11 mouse cellular contexts compared by ENCODE assay signal in genomic region chr2:51141345-51141744, GRCm38 (mm10). TPM values are rescaled to one million over a fixed set of nuclear protein-coding genes. Genes with fewer than 3 reads are reported as not detected.
DNase-seq lines count a peak whose midpoint lies in the region; ATAC-seq and TF ChIP-seq lines count a peak whose summit lies in the region.
"Had no signal": no experiment of that assay in that cellular context is flagged by ENCODE, and none has a peak within 500 bp of the region (broad histone marks: within the 10 kb centered on the region; RNA-seq: fewer than 3 reads in every experiment).

No protein-coding gene starts in this region.

- H3K9me3 ChIP-seq in kidney, embryonic 15.5 days (replicated peaks) = no peaks in the 10 kb centered on the region
- H3K9me3 ChIP-seq in forebrain, embryonic 14.5 days (replicated peaks; ENCODE audit: control insufficient read depth, low read length) = no peaks in the 10 kb centered on the region
- no peaks in the 10 kb centered on the region for H3K9me3 ChIP-seq in limb, embryonic 14.5 days (ENCODE audit: control insufficient read depth, low read length)
- H3K9me3 ChIP-seq in neural tube, embryonic 14.5 days (ENCODE audit: control insufficient read depth, low read length) = no peaks in the 10 kb centered on the region

- H3K4me3 ChIP-seq in kidney, embryonic 15.5 days (replicated peaks) = no peak overlapping the region
- no peak overlapping the region for H3K4me3 ChIP-seq in kidney, adult 2 months (ENCODE audit: insufficient read depth, low read depth, low read length)
- H3K4me3 ChIP-seq in forebrain, embryonic 14.5 days (ENCODE audit: low read depth, low read length) = peak overlapping the region; percentile 24
- H3K4me3 ChIP-seq in limb, embryonic 14.5 days (replicated peaks; ENCODE audit: low read length) = peak overlapping the region; percentile 27
- H3K4me3 ChIP-seq in neural tube, embryonic 14.5 days (ENCODE audit: low read depth, low read length) = no peak overlapping the region

- peaks cover 9% of the 10 kb centered on the region for H3K36me3 ChIP-seq in kidney, embryonic 15.5 days
- no peaks in the 10 kb centered on the region; the same call in 1 of the 2 replicates for H3K36me3 ChIP-seq in kidney, adult 2 months (ENCODE audit: control insufficient read depth, insufficient read depth, low read length)
- peaks cover 27% of the 10 kb centered on the region for H3K36me3 ChIP-seq in forebrain, embryonic 14.5 days (ENCODE audit: control insufficient read depth, insufficient read depth, low read length)
- peaks cover 46% of the 10 kb centered on the region for H3K36me3 ChIP-seq in limb, embryonic 14.5 days (ENCODE audit: control insufficient read depth, insufficient read depth, low read length)
- no peaks in the 10 kb centered on the region; the same call in 1 of the 2 replicates for H3K36me3 ChIP-seq in neural tube, embryonic 14.5 days (ENCODE audit: control insufficient read depth, insufficient read depth, low read length)

- ATAC-seq in kidney, embryonic 15.5 days (replicated peaks; ENCODE audit: low FRiP score) = no peak
- no peak for ATAC-seq in forebrain, embryonic 14.5 days
- ATAC-seq in limb, embryonic 14.5 days (ENCODE audit: low FRiP score, low read depth) = no peak
- ATAC-seq in neural tube, embryonic 14.5 days (ENCODE audit: low read depth) = no peak
- ATAC-seq in granulocyte monocyte progenitor cell, adult 5-6 weeks (replicated peaks; ENCODE audit: poor library complexity, severe bottlenecking) = no peak
- ATAC-seq: inflammation-experienced regulatory T-cells, adult 6 months had no signal

- H3K27ac ChIP-seq in kidney, embryonic 15.5 days = peak overlapping the region; percentile 75
- no peak overlapping the region for H3K27ac ChIP-seq in kidney, adult 2 months (ENCODE audit: insufficient read depth, low read depth, low read length)
- peak overlapping the region; percentile 77; the same call in 1 of the 2 replicates for H3K27ac ChIP-seq in forebrain, embryonic 14.5 days (ENCODE audit: low read depth, low read length)
- no peak overlapping the region for H3K27ac ChIP-seq in limb, embryonic 14.5 days (replicated peaks; ENCODE audit: low read depth, low read length)
- no peak overlapping the region; the same call in 1 of the 2 replicates for H3K27ac ChIP-seq in neural tube, embryonic 14.5 days (ENCODE audit: low read depth, low read length)

- H3K27me3 ChIP-seq in kidney, embryonic 15.5 days = no peaks in the 10 kb centered on the region
- no peaks in the 10 kb centered on the region for H3K27me3 ChIP-seq in kidney, adult 2 months (replicated peaks; ENCODE audit: control insufficient read depth, insufficient read depth, low read length)
- no peaks in the 10 kb centered on the region for H3K27me3 ChIP-seq in forebrain, embryonic 14.5 days (replicated peaks; ENCODE audit: control insufficient read depth, insufficient read depth, low read length)
- H3K27me3 ChIP-seq in limb, embryonic 14.5 days (ENCODE audit: control insufficient read depth, insufficient read depth, low read length) = no peaks in the 10 kb centered on the region
- no peaks in the 10 kb centered on the region for H3K27me3 ChIP-seq in neural tube, embryonic 14.5 days (ENCODE audit: control insufficient read depth, insufficient read depth, low read length)

- 55% methylated on average over 3 of the region's 3 CpGs for WGBS in kidney, embryonic 15.5 days
- WGBS in kidney, adult 2 months = 51% methylated on average over 3 of the region's 3 CpGs
- 48% methylated on average over 3 of the region's 3 CpGs for WGBS in forebrain, embryonic 14.5 days
- 42% methylated on average over 3 of the region's 3 CpGs for WGBS in limb, embryonic 14.5 days
- 58% methylated on average over 3 of the region's 3 CpGs for WGBS in neural tube, embryonic 14.5 days

- H3K9ac ChIP-seq in kidney, embryonic 15.5 days = no peak overlapping the region
- H3K9ac ChIP-seq in forebrain, embryonic 14.5 days (ENCODE audit: low read length) = no peak overlapping the region
- H3K9ac ChIP-seq in limb, embryonic 14.5 days (ENCODE audit: low read depth, low read length, severe bottlenecking) = peak overlapping the region; percentile 3; the same call in 1 of the 2 replicates
- H3K9ac ChIP-seq in neural tube, embryonic 14.5 days (replicated peaks; ENCODE audit: low read depth, low read length) = no peak overlapping the region

- H3K4me1 ChIP-seq in kidney, embryonic 15.5 days = peaks cover 82% of the 10 kb centered on the region
- H3K4me1 ChIP-seq in kidney, adult 2 months (ENCODE audit: control insufficient read depth, insufficient read depth, low read length) = peaks cover 41% of the 10 kb centered on the region
- H3K4me1 ChIP-seq in forebrain, embryonic 14.5 days (ENCODE audit: control insufficient read depth, insufficient read depth, low read length) = peaks cover 62% of the 10 kb centered on the region
- H3K4me1 ChIP-seq in limb, embryonic 14.5 days (ENCODE audit: control insufficient read depth, insufficient read depth, low read length) = peaks cover 61% of the 10 kb centered on the region
- peaks cover 58% of the 10 kb centered on the region for H3K4me1 ChIP-seq in neural tube, embryonic 14.5 days (ENCODE audit: control insufficient read depth, insufficient read depth, low read length)

- no peak for DNase-seq in kidney, adult 2 months
- DNase-seq in forebrain, embryonic 14.5 days (ENCODE audit: low spot score) = no peak
- no peak for DNase-seq in limb, embryonic 14.5 days (ENCODE audit: low spot score)
- DNase-seq in layer of hippocampus, adult 18-20 months (ENCODE audit: low spot score in 2 of 2) = no peak
- DNase-seq in frontal cortex, adult 2 months (ENCODE audit: extremely low spot score in 1 of 2, low spot score in 1 of 2) = no peak
- DNase-seq: adrenal gland, postnatal 10 days; right cerebral cortex, adult 18-20 months had no signal

- no peak for TF ChIP-seq CTCF in kidney, adult 2 months (conservative IDR thresholded peaks at IDR 0.05; ENCODE audit: insufficient read depth, insufficient read length, low read depth, low read length)

- peak overlapping the region; percentile 44 for H3K4me2 ChIP-seq in kidney, embryonic 15.5 days
- H3K4me2 ChIP-seq in forebrain, embryonic 14.5 days (ENCODE audit: low read length) = peak overlapping the region; percentile 74
- peak overlapping the region; percentile 63 for H3K4me2 ChIP-seq in limb, embryonic 14.5 days (replicated peaks; ENCODE audit: low read depth, low read length, severe bottlenecking)
- H3K4me2 ChIP-seq in neural tube, embryonic 14.5 days (ENCODE audit: low read depth, low read length) = peak overlapping the region; percentile 31

- no peak for TF ChIP-seq POLR2A in kidney, adult 2 months (IDR thresholded peaks at IDR 0.05; ENCODE audit: low read depth, low read length)
- TF ChIP-seq POLR2A in limb, embryonic 14.5 days (IDR thresholded peaks at IDR 0.05; ENCODE audit: borderline replicate concordance, extremely low read depth, insufficient read depth, insufficient read length) = no peak

RNA-seq across cellular contexts. Expression of gene Rnd3, which starts 7.6 kb away (rescaled TPM):
- 41.6 and 43.5 TPM in 2 replicates for polyA plus RNA-seq in kidney, embryonic 15.5 days (2015; fragmentation: Nextera tagmentation; extraction: Ambion mirVana)
- 1.8 and 3.5 TPM in 2 replicates for polyA plus RNA-seq in kidney, adult 2 months (2012; rRNA removed)
- polyA plus RNA-seq in forebrain, embryonic 14.5 days (2014; fragmentation: Nextera tagmentation; extraction: Ambion mirVana) = 191 and 206 TPM in 2 replicates
- 59.4 and 68.8 TPM in 2 replicates for polyA plus RNA-seq in limb, embryonic 14.5 days (2012; rRNA removed)
- 162 and 176 TPM in 2 replicates for polyA plus RNA-seq in limb, embryonic 14.5 days (2014; fragmentation: Nextera tagmentation; extraction: Ambion mirVana)
- 117 and 129 TPM in 2 replicates for polyA plus RNA-seq in neural tube, embryonic 14.5 days (2014; fragmentation: Nextera tagmentation; extraction: Ambion mirVana)
- total RNA-seq in layer of hippocampus, adult 18-20 months (2021) = 10 to 100 TPM; 11.7 to 12.0 TPM
- not detected in 2 replicates for total RNA-seq in granulocyte monocyte progenitor cell, adult 5-6 weeks (2014; fragmentation: Nextera tagmentation)
- 0.26 and 1.9 TPM in 2 replicates for total RNA-seq in granulocyte monocyte progenitor cell, adult 5-6 weeks (2017)
- polyA plus RNA-seq in frontal cortex, adult 2 months (2012; rRNA removed) = 26.7 and 27.7 TPM in 2 replicates

Comparison
In these comparisons a context has a peak if more than half of its experiments do, and no peak if none do; other contexts are left out.
1. H3K27ac ChIP-seq: peak in kidney, embryonic 15.5 days (single experiment) and forebrain, embryonic 14.5 days (single experiment); none in kidney, adult 2 months (single experiment), limb, embryonic 14.5 days (single experiment) and neural tube, embryonic 14.5 days (single experiment).
2. H3K4me3 ChIP-seq: peak in forebrain, embryonic 14.5 days (single experiment) and limb, embryonic 14.5 days (single experiment); none in kidney, embryonic 15.5 days (single experiment), kidney, adult 2 months (single experiment) and neural tube, embryonic 14.5 days (single experiment).
3. Peak in every context shown above with its lines, with median percentiles within 50 percentile points of each other: H3K4me2 ChIP-seq.